Mouse (Mus musculus): ENCODE results near the gene Gucy1b2. TPM values are rescaled to one million over a fixed set of nuclear protein-coding genes. Genes with fewer than 3 reads are reported as not detected.
A peak's percentile ranks its signal among the peaks of the same experiment; 100 is the strongest.

Gene Gucy1b2
- polyA plus RNA-seq, 1 experiment from 2014 or later = 0.66 TPM

GRCm38 (mm10) chr14:62479395-62479794 lies 23.3 kb upstream of the Gucy1b2 start:
- no peak overlapping the region for H3K4me3 ChIP-seq (ENCODE audit: low read depth, low read length)
- H3K27ac ChIP-seq (ENCODE audit: low read depth) = no peak overlapping the region
- no peak overlapping the region for H3K9ac ChIP-seq
- H3K4me2 ChIP-seq = no peak overlapping the region
- ATAC-seq (ENCODE audit: insufficient read depth) (no peak), DNase-seq (no peak)
- no peaks in the 10 kb centered on the region for H3K4me1 ChIP-seq (ENCODE audit: insufficient read depth)
- no peaks in the 10 kb centered on the region for H3K27me3 ChIP-seq (ENCODE audit: insufficient read depth, low read length)
- no peaks in the 10 kb centered on the region for H3K9me3 ChIP-seq (ENCODE audit: low read depth, low read length)
- WGBS = 33% methylated on average over 6 of the region's 6 CpGs
- no peak for TF ChIP-seq CTCF (IDR thresholded peaks at IDR 0.05; ENCODE audit: low read depth)
- H3K36me3 ChIP-seq (ENCODE audit: insufficient read depth) = no peaks in the 10 kb centered on the region

GRCm38 (mm10) chr14:62474481-62474880 lies 18.4 kb upstream of the Gucy1b2 start:
- no peak for DNase-seq
- Histone ChIP-seq H3K4me1 (ENCODE audit: insufficient read depth) (no peaks in the 10 kb centered on the region), H3K4me2 (no peak overlapping the region), H3K4me3 (ENCODE audit: low read depth, low read length) (no peak overlapping the region), H3K9me3 (ENCODE audit: low read depth, low read length) (no peaks in the 10 kb centered on the region), H3K27ac (ENCODE audit: low read depth) (no peak overlapping the region), H3K36me3 (ENCODE audit: insufficient read depth) (no peaks in the 10 kb centered on the region), H3K27me3 (ENCODE audit: insufficient read depth, low read length) (no peaks in the 10 kb centered on the region), H3K9ac (no peak overlapping the region)
- 0 out of 2 replicates have a peak, but pooled peaks have one; percentile 10 for TF ChIP-seq CTCF (IDR thresholded peaks at IDR 0.05; ENCODE audit: low read depth)
- WGBS = 64% methylated on average over 1 of the region's 1 CpGs
- ATAC-seq (ENCODE audit: insufficient read depth) = no peak

GRCm38 (mm10) chr14:62472061-62472460 lies 16.0 kb upstream of the Gucy1b2 start:
- 69% methylated on average over 2 of the region's 2 CpGs for WGBS
- Histone ChIP-seq H3K4me2 (no peak overlapping the region), H3K9me3 (ENCODE audit: low read depth, low read length) (no peaks in the 10 kb centered on the region), H3K9ac (no peak overlapping the region), H3K36me3 (ENCODE audit: insufficient read depth) (no peaks in the 10 kb centered on the region), H3K27ac (ENCODE audit: low read depth) (no peak overlapping the region), H3K4me1 (ENCODE audit: insufficient read depth) (no peaks in the 10 kb centered on the region), H3K27me3 (ENCODE audit: insufficient read depth, low read length) (no peaks in the 10 kb centered on the region), H3K4me3 (ENCODE audit: low read depth, low read length) (no peak overlapping the region)
- DNase-seq (no peak), ATAC-seq (ENCODE audit: insufficient read depth) (no peak)
- no peak for TF ChIP-seq CTCF (IDR thresholded peaks at IDR 0.05; ENCODE audit: low read depth)

GRCm38 (mm10) chr14:62468753-62469125 lies 12.7 kb upstream of the Gucy1b2 start:
- Histone ChIP-seq H3K27ac (ENCODE audit: low read depth) (no peak overlapping the region), H3K9ac (no peak overlapping the region), H3K4me2 (no peak overlapping the region), H3K4me3 (ENCODE audit: low read depth, low read length) (no peak overlapping the region), H3K36me3 (ENCODE audit: insufficient read depth) (no peaks in the 10 kb centered on the region), H3K27me3 (ENCODE audit: insufficient read depth, low read length) (no peaks in the 10 kb centered on the region), H3K9me3 (ENCODE audit: low read depth, low read length) (no peaks in the 10 kb centered on the region), H3K4me1 (ENCODE audit: insufficient read depth) (0 out of 2 replicates have a peak, but pooled peaks cover 3% of the 10 kb centered on the region)
- 87% methylated on average over 5 of the region's 5 CpGs for WGBS
- ATAC-seq (ENCODE audit: insufficient read depth) = no peak
- no peak for TF ChIP-seq CTCF (IDR thresholded peaks at IDR 0.05; ENCODE audit: low read depth)
- no peak for DNase-seq

- Histone ChIP-seq H3K4me2 (no peak overlapping the region), H3K4me1 (ENCODE audit: insufficient read depth) (0 out of 2 replicates have a peak, but pooled peaks cover 3% of the 10 kb centered on the region), H3K4me3 (ENCODE audit: low read depth, low read length) (no peak overlapping the region), H3K9me3 (ENCODE audit: low read depth, low read length) (no peaks in the 10 kb centered on the region), H3K36me3 (ENCODE audit: insufficient read depth) (no peaks in the 10 kb centered on the region), H3K27me3 (ENCODE audit: insufficient read depth, low read length) (no peaks in the 10 kb centered on the region), H3K9ac (no peak overlapping the region), H3K27ac (ENCODE audit: low read depth) (no peak overlapping the region)
- 63% methylated on average over 6 of the region's 6 CpGs for WGBS
- ATAC-seq (ENCODE audit: insufficient read depth) (no peak), DNase-seq (no peak)
- no peak for TF ChIP-seq CTCF (IDR thresholded peaks at IDR 0.05; ENCODE audit: low read depth)
These were observed 12.1 kb upstream of the Gucy1b2 start for GRCm38 (mm10) chr14:62468119-62468752.

GRCm38 (mm10) chr14:62464966-62465365 lies 8.9 kb upstream of the Gucy1b2 start:
- peak overlapping the region; percentile 7; the same call in 1 of the 2 replicates for H3K4me2 ChIP-seq
- ATAC-seq (ENCODE audit: insufficient read depth) (peak; percentile 65; the same call in 1 of the 2 replicates), DNase-seq (peak; percentile 74)
- no peaks in the 10 kb centered on the region for H3K9me3 ChIP-seq (ENCODE audit: low read depth, low read length)
- H3K27ac ChIP-seq (ENCODE audit: low read depth) = no peak overlapping the region
- no peak overlapping the region for H3K9ac ChIP-seq
- no peaks in the 10 kb centered on the region for H3K27me3 ChIP-seq (ENCODE audit: insufficient read depth, low read length)
- TF ChIP-seq CTCF (IDR thresholded peaks at IDR 0.05; ENCODE audit: low read depth) = no peak
- H3K4me3 ChIP-seq (ENCODE audit: low read depth, low read length) = no peak overlapping the region
- WGBS = 23% methylated on average over 9 of the region's 9 CpGs
- no peaks in the 10 kb centered on the region for H3K36me3 ChIP-seq (ENCODE audit: insufficient read depth)
- 0 out of 2 replicates have a peak, but pooled peaks cover 3% of the 10 kb centered on the region for H3K4me1 ChIP-seq (ENCODE audit: insufficient read depth)

- Histone ChIP-seq H3K4me2 (no peak overlapping the region), H3K36me3 (ENCODE audit: insufficient read depth) (no peaks in the 10 kb centered on the region), H3K4me1 (ENCODE audit: insufficient read depth) (0 out of 2 replicates have a peak, but pooled peaks cover 5% of the 10 kb centered on the region), H3K4me3 (ENCODE audit: low read depth, low read length) (no peak overlapping the region), H3K9me3 (ENCODE audit: low read depth, low read length) (no peaks in the 10 kb centered on the region), H3K27me3 (ENCODE audit: insufficient read depth, low read length) (no peaks in the 10 kb centered on the region), H3K9ac (no peak overlapping the region), H3K27ac (ENCODE audit: low read depth) (no peak overlapping the region)
- peak; percentile 40 for DNase-seq
- 55% methylated on average over 11 of the region's 11 CpGs for WGBS
- ATAC-seq (ENCODE audit: insufficient read depth) = no peak
- peak; percentile 54 for TF ChIP-seq CTCF (IDR thresholded peaks at IDR 0.05; ENCODE audit: low read depth)
These were observed 3.5 kb upstream of the Gucy1b2 start for GRCm38 (mm10) chr14:62459541-62459940.

Data from lung, embryonic 14.5 days (tissue).